Mouse (Mus musculus): ENCODE measurements around the gene Lmna. TPM values are rescaled to one million over a fixed set of nuclear protein-coding genes. Genes with fewer than 3 reads are reported as not detected.
A peak's percentile ranks its signal among the peaks of the same experiment; 100 is the strongest.

The Lmna gene
- 17.9 and 21.2 TPM in 2 replicates for polyA plus RNA-seq (2014; fragmentation: Nextera tagmentation; extraction: Ambion mirVana)

GRCm38 (mm10) chr3:88509692-88510420 lies at the start of gene Lmna:
Gene Lmna (minus strand): TSS chr3:88509956.
- no peaks in the 10 kb centered on the region for H3K36me3 ChIP-seq (ENCODE audit: control insufficient read depth, insufficient read depth, low read length)
- H3K27ac ChIP-seq (ENCODE audit: low read depth, low read length), result peak within 1 kb of the TSS; percentile 76
- no peaks in the 10 kb centered on the region for H3K27me3 ChIP-seq (ENCODE audit: control insufficient read depth, insufficient read depth, low read length)
- ATAC-seq (ENCODE audit: low FRiP score) (peak; percentile 96), DNase-seq (ENCODE audit: low spot score, missing footprints) (peak; percentile 98)
- peak within 1 kb of the TSS; percentile 55 for H3K9ac ChIP-seq (ENCODE audit: low read length)
- no peaks in the 10 kb centered on the region for H3K9me3 ChIP-seq (ENCODE audit: control insufficient read depth, low read length)
- peaks cover 21% of the 10 kb centered on the region for H3K4me1 ChIP-seq (ENCODE audit: control insufficient read depth, insufficient read depth, low read length)
- peak within 1 kb of the TSS; percentile 25 for H3K4me3 ChIP-seq (ENCODE audit: low read depth, low read length)
- 1% methylated on average over 31 of the region's 31 CpGs for WGBS
- peak within 1 kb of the TSS; percentile 48 for H3K4me2 ChIP-seq

DNA sequence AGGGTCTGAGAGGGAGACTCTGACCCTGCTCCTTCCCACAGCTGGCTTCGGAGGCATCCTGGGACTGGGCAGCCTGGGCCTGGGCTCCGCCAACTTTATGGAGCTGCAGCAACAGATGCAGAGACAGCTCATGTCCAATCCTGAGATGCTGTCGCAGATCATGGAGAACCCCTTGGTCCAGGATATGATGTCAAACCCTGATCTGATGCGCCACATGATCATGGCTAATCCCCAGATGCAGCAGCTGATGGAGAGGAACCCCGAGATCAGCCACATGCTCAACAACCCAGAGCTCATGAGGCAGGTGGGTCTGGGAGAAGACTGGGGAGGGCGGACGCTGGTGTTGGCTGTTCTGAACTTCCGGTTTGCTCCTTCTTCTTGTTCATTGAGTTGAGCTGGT lies 46.9 kb upstream of the Lmna start:
- DNase-seq (ENCODE audit: low spot score, missing footprints) (peak; percentile 39), ATAC-seq (ENCODE audit: low FRiP score) (no peak)
- no peaks in the 10 kb centered on the region for H3K27me3 ChIP-seq (ENCODE audit: control insufficient read depth, insufficient read depth, low read length)
- no peak overlapping the region for H3K9ac ChIP-seq (ENCODE audit: low read length)
- H3K9me3 ChIP-seq (ENCODE audit: control insufficient read depth, low read length), result no peaks in the 10 kb centered on the region
- H3K27ac ChIP-seq (ENCODE audit: low read depth, low read length), result no peak overlapping the region
- no peak overlapping the region for H3K4me2 ChIP-seq
- H3K4me1 ChIP-seq (ENCODE audit: control insufficient read depth, insufficient read depth, low read length), result peaks cover 13% of the 10 kb centered on the region
- 96% methylated on average over 8 of the region's 8 CpGs for WGBS
- no peak overlapping the region for H3K4me3 ChIP-seq (ENCODE audit: low read depth, low read length)
- peaks cover 31% of the 10 kb centered on the region for H3K36me3 ChIP-seq (ENCODE audit: control insufficient read depth, insufficient read depth, low read length)

DNA sequence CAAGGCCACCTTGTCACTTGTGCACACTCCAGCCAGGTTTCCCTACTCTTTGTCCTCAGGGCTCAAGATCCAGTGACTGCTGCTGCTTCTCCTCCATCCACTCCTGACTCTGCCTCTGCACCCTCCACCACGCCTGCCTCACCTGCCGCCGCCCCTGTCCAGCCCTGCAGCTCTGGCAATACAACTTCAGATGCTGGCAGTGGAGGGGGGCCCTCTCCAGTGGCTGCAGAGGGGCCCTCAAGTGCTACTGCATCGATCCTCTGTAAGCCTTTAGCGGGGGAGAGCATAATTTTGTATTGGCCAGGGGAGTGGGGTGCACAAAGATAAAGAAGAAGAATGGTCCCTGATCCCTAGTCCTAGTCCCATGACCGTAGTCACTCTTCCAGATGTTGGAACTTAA lies 46.0 kb upstream of the Lmna start:
- H3K9ac ChIP-seq (ENCODE audit: low read length), result no peak overlapping the region
- no peaks in the 10 kb centered on the region for H3K27me3 ChIP-seq (ENCODE audit: control insufficient read depth, insufficient read depth, low read length)
- H3K4me3 ChIP-seq (ENCODE audit: low read depth, low read length), result no peak overlapping the region
- WGBS, result 98% methylated on average over 6 of the region's 6 CpGs
- no peaks in the 10 kb centered on the region for H3K9me3 ChIP-seq (ENCODE audit: control insufficient read depth, low read length)
- no peak overlapping the region for H3K4me2 ChIP-seq
- DNase-seq (ENCODE audit: low spot score, missing footprints), result peak; percentile 53
- peaks cover 13% of the 10 kb centered on the region for H3K4me1 ChIP-seq (ENCODE audit: control insufficient read depth, insufficient read depth, low read length)
- peaks cover 30% of the 10 kb centered on the region for H3K36me3 ChIP-seq (ENCODE audit: control insufficient read depth, insufficient read depth, low read length)
- no peak overlapping the region for H3K27ac ChIP-seq (ENCODE audit: low read depth, low read length)
- ATAC-seq (ENCODE audit: low FRiP score), result no peak

- DNase-seq (ENCODE audit: low spot score, missing footprints) (peak; percentile 72), ATAC-seq (ENCODE audit: low FRiP score) (no peak)
- WGBS, result 85% methylated on average over 5 of the region's 5 CpGs
- Histone ChIP-seq H3K4me3 (ENCODE audit: low read depth, low read length) (peak overlapping the region; percentile 79; the same call in 1 of the 2 replicates), H3K27me3 (ENCODE audit: control insufficient read depth, insufficient read depth, low read length) (no peaks in the 10 kb centered on the region), H3K9me3 (ENCODE audit: control insufficient read depth, low read length) (no peaks in the 10 kb centered on the region), H3K4me1 (ENCODE audit: control insufficient read depth, insufficient read depth, low read length) (peaks cover 13% of the 10 kb centered on the region), H3K36me3 (ENCODE audit: control insufficient read depth, insufficient read depth, low read length) (peaks cover 27% of the 10 kb centered on the region; the same call in 1 of the 2 replicates), H3K4me2 (no peak overlapping the region; the same call in 1 of the 2 replicates), H3K9ac (ENCODE audit: low read length) (no peak overlapping the region; the same call in 1 of the 2 replicates), H3K27ac (ENCODE audit: low read depth, low read length) (no peak overlapping the region)
Measured at GRCm38 (mm10) chr3:88555069-88555605, 45.4 kb upstream of the Lmna start.

DNA sequence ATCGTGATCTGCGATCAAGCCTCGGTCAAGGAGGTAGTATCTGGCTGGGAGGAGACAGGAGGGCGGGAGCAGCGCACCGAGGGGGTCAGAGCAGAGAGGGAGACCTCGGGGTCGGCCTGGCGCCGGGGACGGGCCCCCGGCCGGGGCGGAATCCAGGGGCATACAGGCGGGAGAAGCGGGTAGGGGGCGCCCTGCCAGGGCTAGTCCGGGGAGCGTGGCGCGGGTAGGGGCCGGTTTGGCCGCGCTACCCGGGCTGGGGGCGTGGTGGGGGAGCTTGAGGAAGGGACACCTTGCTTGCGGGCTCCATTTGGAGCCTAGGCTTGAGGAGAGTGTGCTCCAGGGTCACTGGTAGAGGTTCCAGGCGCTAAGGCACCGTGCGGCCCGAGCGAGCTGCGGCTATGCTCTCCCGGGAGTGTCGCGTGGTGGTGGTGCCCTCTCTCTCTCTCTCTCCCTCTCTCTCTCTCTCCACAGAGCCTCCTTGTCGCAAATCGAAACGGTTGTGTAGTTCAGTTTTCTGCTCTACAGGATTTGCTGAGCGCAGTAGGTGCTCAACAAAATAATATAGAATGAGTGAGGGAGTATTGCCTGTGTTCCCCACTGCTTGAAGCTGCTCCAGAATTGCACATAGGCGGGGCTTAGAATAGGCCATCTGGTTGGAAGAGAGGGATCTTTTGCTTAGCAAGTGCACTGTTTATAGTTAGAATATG lies 44.3 kb upstream of the Lmna start:
- H3K36me3 ChIP-seq (ENCODE audit: control insufficient read depth, insufficient read depth, low read length), result peaks cover 17% of the 10 kb centered on the region; the same call in 1 of the 2 replicates
- peak overlapping the region; percentile 80 for H3K9ac ChIP-seq (ENCODE audit: low read length)
- no peaks in the 10 kb centered on the region for H3K9me3 ChIP-seq (ENCODE audit: control insufficient read depth, low read length)
- DNase-seq (ENCODE audit: low spot score, missing footprints) (no peak), ATAC-seq (ENCODE audit: low FRiP score) (peak; percentile 71)
- H3K27me3 ChIP-seq (ENCODE audit: control insufficient read depth, insufficient read depth, low read length), result no peaks in the 10 kb centered on the region
- peak overlapping the region; percentile 79 for H3K4me3 ChIP-seq (ENCODE audit: low read depth, low read length)
- H3K27ac ChIP-seq (ENCODE audit: low read depth, low read length), result peak overlapping the region; percentile 93
- H3K4me2 ChIP-seq, result peak overlapping the region; percentile 66
- H3K4me1 ChIP-seq (ENCODE audit: control insufficient read depth, insufficient read depth, low read length), result peaks cover 13% of the 10 kb centered on the region
- under 1% methylated on average over 40 of the region's 41 CpGs for WGBS

DNA sequence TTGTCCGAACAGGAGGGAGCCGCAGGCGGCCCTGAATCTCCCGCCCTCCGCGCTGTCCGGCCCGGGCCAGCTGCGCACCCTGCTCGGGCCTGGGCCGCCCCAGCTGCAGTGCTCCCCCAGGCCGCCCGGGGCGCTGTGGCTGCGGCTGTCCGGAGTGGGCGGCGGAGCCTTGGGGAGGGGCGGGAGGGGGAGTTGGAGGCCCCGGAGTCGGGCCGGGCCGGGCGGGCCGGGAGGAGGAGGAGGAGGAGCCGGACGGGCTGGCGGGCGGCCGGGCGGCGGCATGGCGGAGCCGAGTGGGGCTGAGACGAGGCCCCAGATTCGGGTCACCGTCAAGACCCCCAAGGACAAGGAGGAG lies 43.7 kb upstream of the Lmna start, which contains the start of gene Ubqln4:
Gene Ubqln4, plus strand, starts transcription at position 234 of the 355 bp plus-strand sequence.
- H3K27me3 ChIP-seq (ENCODE audit: control insufficient read depth, insufficient read depth, low read length), result no peaks in the 10 kb centered on the region
- peak within 1 kb of the TSS; percentile 93 for H3K27ac ChIP-seq (ENCODE audit: low read depth, low read length)
- ATAC-seq (ENCODE audit: low FRiP score), result peak; percentile 91
- peak within 1 kb of the TSS; percentile 80 for H3K9ac ChIP-seq (ENCODE audit: low read length)
- peak within 1 kb of the TSS; percentile 79 for H3K4me3 ChIP-seq (ENCODE audit: low read depth, low read length)
- peak within 1 kb of the TSS; percentile 66 for H3K4me2 ChIP-seq
- WGBS, result under 1% methylated on average over 28 of the region's 37 CpGs
- no peaks in the 10 kb centered on the region for H3K9me3 ChIP-seq (ENCODE audit: control insufficient read depth, low read length)
- H3K4me1 ChIP-seq (ENCODE audit: control insufficient read depth, insufficient read depth, low read length), result peaks cover 13% of the 10 kb centered on the region
- H3K36me3 ChIP-seq (ENCODE audit: control insufficient read depth, insufficient read depth, low read length), result peaks cover 17% of the 10 kb centered on the region; the same call in 1 of the 2 replicates
- peak; percentile 100 for DNase-seq (ENCODE audit: low spot score, missing footprints)

- Histone ChIP-seq H3K4me3 (ENCODE audit: low read depth, low read length) (peak within 1 kb of the TSS; percentile 79), H3K9ac (ENCODE audit: low read length) (peak within 1 kb of the TSS; percentile 80), H3K4me2 (peak within 1 kb of the TSS; percentile 66), H3K4me1 (ENCODE audit: control insufficient read depth, insufficient read depth, low read length) (peaks cover 13% of the 10 kb centered on the region), H3K27ac (ENCODE audit: low read depth, low read length) (peak within 1 kb of the TSS; percentile 93), H3K9me3 (ENCODE audit: control insufficient read depth, low read length) (no peaks in the 10 kb centered on the region), H3K36me3 (ENCODE audit: control insufficient read depth, insufficient read depth, low read length) (peaks cover 12% of the 10 kb centered on the region; the same call in 1 of the 2 replicates), H3K27me3 (ENCODE audit: control insufficient read depth, insufficient read depth, low read length) (no peaks in the 10 kb centered on the region)
- peak; percentile 90 for ATAC-seq (ENCODE audit: low FRiP score)
- under 1% methylated on average over 48 of the region's 48 CpGs for WGBS
- peak; percentile 100 for DNase-seq (ENCODE audit: low spot score, missing footprints)
Measured at GRCm38 (mm10) chr3:88552676-88553524, 43.1 kb upstream of the Lmna start, which contains the start of gene Lamtor2. Gene Lamtor2 (minus strand): TSS chr3:88553074.

GRCm38 (mm10) chr3:88552082-88552645 lies 42.4 kb upstream of the Lmna start:
- peak; percentile 81 for DNase-seq (ENCODE audit: low spot score, missing footprints)
- Histone ChIP-seq H3K4me2 (peak overlapping the region; percentile 66), H3K4me3 (ENCODE audit: low read depth, low read length) (peak overlapping the region; percentile 79), H3K27ac (ENCODE audit: low read depth, low read length) (no peak overlapping the region), H3K9ac (ENCODE audit: low read length) (peak overlapping the region; percentile 63), H3K27me3 (ENCODE audit: control insufficient read depth, insufficient read depth, low read length) (no peaks in the 10 kb centered on the region), H3K36me3 (ENCODE audit: control insufficient read depth, insufficient read depth, low read length) (peaks cover 9% of the 10 kb centered on the region; the same call in 1 of the 2 replicates), H3K4me1 (ENCODE audit: control insufficient read depth, insufficient read depth, low read length) (peaks cover 13% of the 10 kb centered on the region), H3K9me3 (ENCODE audit: control insufficient read depth, low read length) (no peaks in the 10 kb centered on the region)
- no peak for ATAC-seq (ENCODE audit: low FRiP score)
- WGBS, result 25% methylated on average over 16 of the region's 16 CpGs
